Mouse (Mus musculus) limb, embryonic 13.5 days (tissue): ENCODE measurements around the gene Dio1. TPM values are rescaled to one million over a fixed set of nuclear protein-coding genes. Genes with fewer than 3 reads are reported as not detected.

ENCODE experiments used
- ATAC-seq: fragments of 200-750 bp; cut with Nextera tagmentation; 2 replicates; pipeline ENCODE4 v1.8.0; 2017; ENCODE audit warnings: low read depth, moderate number of reproducible peaks, moderate TSS enrichment; ENCODE audit not compliant: low FRiP score
- H3K27ac ChIP-seq: fragments of 300-500 bp; sonication (generic); 2 replicates; pipeline ENCODE4 v1.5.1; 2015; ENCODE audit warnings: inconsistent platforms, mild to moderate bottlenecking, moderate library complexity
- H3K27me3 ChIP-seq: fragments of 300-500 bp; sonication (generic); 2 replicates; pipeline ENCODE4 v1.6.1; 2015; ENCODE audit warnings: mild to moderate bottlenecking, inconsistent platforms
- H3K36me3 ChIP-seq: fragments of 300-500 bp; sonication (generic); 2 replicates; pipeline ENCODE4 v1.6.1; 2015; ENCODE audit warnings: inconsistent platforms, mild to moderate bottlenecking, moderate library complexity
- H3K4me1 ChIP-seq: fragments of 300-500 bp; sonication (generic); 2 replicates; pipeline ENCODE4 v1.6.1; 2015; ENCODE audit warnings: inconsistent platforms
- H3K4me2 ChIP-seq: fragments of 300-500 bp; sonication (generic); replicated peaks from 2 replicates; pipeline ENCODE4 v1.6.1; 2015; ENCODE audit warnings: inconsistent platforms, mild to moderate bottlenecking, moderate library complexity
- H3K4me3 ChIP-seq: fragments of 300-500 bp; sonication (generic); 2 replicates; pipeline ENCODE4 v1.5.1; 2015; ENCODE audit warnings: moderate library complexity, mild to moderate bottlenecking, inconsistent platforms
- H3K9ac ChIP-seq: fragments of 300-500 bp; sonication (generic); 2 replicates; pipeline ENCODE4 v1.6.1; 2015; ENCODE audit warnings: mild to moderate bottlenecking, inconsistent platforms
- H3K9me3 ChIP-seq: fragments of 300-500 bp; sonication (generic); 2 replicates; pipeline ENCODE4 v1.6.1; 2016; ENCODE audit warnings: inconsistent platforms
- WGBS: fragments of 180-500 bp; shearing (Covaris S2); methylation state at CpG from one replicate; pipeline ENCODE4 v1.1.7; 2015; 5-methylcytosine and 5-hydroxymethylcytosine counted together
- polyA plus RNA-seq: library from polyadenylated mRNA; unstranded; fragments of >200 nt; fragmentation: Nextera tagmentation; extraction: Ambion mirVana; gene quantifications from 2 replicates; pipeline ENCODE4 v1.2.1, GENCODE M21; 2015

Gene Dio1
- polyA plus RNA-seq, 1 experiment from 2014 or later, result not detected

DNA sequence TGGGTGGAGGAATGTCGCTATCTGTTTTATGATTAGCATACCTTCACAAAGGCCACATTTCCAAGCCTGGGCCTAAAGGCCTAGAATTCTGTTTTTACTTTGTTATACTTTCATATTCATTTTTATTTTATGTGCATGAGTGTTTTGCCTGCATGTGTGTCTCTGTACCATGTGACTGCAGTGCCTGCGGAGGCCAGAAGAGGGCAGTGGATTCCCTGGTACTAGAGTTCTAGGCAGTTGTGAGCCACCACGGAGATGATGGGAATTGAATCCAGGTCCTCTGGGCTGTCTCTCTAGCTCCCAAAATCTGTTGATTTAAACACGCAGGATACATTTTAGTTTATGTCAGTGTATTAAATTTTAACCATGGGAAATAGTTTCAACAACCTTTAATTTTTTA, 26.5 kb upstream of the Dio1 start:
- no peak overlapping the region for H3K9ac ChIP-seq
- no peak overlapping the region for H3K4me3 ChIP-seq
- no peak overlapping the region for H3K27ac ChIP-seq
- H3K4me1 ChIP-seq, result no peaks in the 10 kb centered on the region
- 95% methylated on average over 4 of the region's 4 CpGs for WGBS
- peaks cover 21% of the 10 kb centered on the region for H3K36me3 ChIP-seq
- 0 out of 2 replicates have a peak, but pooled peaks cover 9% of the 10 kb centered on the region for H3K9me3 ChIP-seq
- no peak overlapping the region for H3K4me2 ChIP-seq
- H3K27me3 ChIP-seq, result no peaks in the 10 kb centered on the region
- ATAC-seq, result no peak

DNA sequence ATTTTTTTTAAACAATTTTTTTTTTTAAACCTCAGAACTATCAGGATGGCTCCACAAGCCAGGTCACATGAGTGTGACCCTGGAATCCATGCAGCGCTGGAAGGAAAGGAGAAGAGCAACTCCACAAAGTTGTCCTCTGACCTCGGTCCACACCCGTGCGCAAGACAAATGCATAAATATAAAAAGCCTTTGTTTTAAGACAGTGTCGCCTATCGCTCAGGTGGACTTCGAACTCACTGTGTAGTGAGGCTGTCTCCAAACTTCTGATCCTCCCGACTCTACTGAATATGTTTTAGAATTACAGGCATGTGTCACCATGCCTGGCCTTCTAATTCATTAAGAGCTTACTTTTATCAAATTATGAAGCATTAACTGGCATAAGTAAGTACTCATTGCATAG, 21.6 kb upstream of the Dio1 start:
- H3K36me3 ChIP-seq, result peaks cover 42% of the 10 kb centered on the region
- H3K9ac ChIP-seq, result no peak overlapping the region
- H3K4me2 ChIP-seq, result no peak overlapping the region
- H3K27me3 ChIP-seq, result no peaks in the 10 kb centered on the region
- no peaks in the 10 kb centered on the region for H3K4me1 ChIP-seq
- no peak overlapping the region for H3K4me3 ChIP-seq
- 96% methylated on average over 8 of the region's 8 CpGs for WGBS
- H3K9me3 ChIP-seq, result 0 out of 2 replicates have a peak, but pooled peaks cover 7% of the 10 kb centered on the region
- H3K27ac ChIP-seq, result no peak overlapping the region
- ATAC-seq, result no peak

DNA sequence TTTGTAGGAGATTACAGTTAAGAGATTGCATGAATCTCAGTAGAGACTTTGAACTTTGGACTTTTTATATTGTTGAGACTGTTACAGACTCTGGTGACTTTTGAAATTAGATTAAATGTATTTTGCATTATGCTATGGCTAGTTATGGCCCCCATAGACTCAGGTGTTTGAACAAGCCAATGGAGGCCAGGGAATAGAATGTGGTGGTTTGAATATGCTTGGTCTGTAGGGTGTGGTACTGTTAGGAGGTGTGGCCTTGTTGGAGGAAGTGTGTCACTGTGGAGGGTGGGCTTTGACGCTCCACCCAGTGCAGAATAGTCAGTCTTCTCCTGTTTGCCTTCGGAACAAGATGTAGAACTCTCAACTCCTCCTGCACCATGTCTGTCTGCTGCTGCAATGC, 16.1 kb upstream of the Dio1 start:
- no peak overlapping the region for H3K27ac ChIP-seq
- peaks cover 81% of the 10 kb centered on the region for H3K36me3 ChIP-seq

DNA sequence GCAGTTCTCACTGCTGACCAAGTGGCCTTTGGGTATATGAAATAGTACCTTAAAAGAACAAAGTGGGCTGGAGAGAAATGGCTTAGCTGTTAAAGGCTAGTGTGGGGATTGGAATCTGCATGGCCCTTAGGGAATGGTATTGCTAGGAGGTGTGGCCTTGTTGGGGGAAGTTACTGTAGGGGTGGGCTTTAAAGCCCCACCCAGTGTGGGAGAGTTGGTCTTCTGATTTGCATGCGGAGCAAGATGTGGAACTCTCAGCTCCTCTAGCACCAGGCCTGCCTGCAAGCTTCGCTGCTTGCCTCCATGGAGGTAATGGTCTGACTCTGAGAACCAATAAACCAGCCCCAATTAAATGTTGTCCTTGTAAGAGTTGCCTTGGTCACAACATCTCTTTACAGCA, 14.1 kb upstream of the Dio1 start:
- no peak overlapping the region for H3K9ac ChIP-seq
- H3K36me3 ChIP-seq, result peaks cover 85% of the 10 kb centered on the region
- no peak overlapping the region for H3K4me2 ChIP-seq
- no peak overlapping the region for H3K4me3 ChIP-seq
- no peaks in the 10 kb centered on the region for H3K9me3 ChIP-seq
- no peaks in the 10 kb centered on the region for H3K27me3 ChIP-seq
- ATAC-seq, result no peak
- 56% methylated on average over 2 of the region's 2 CpGs for WGBS
- no peaks in the 10 kb centered on the region; the same call in 1 of the 2 replicates for H3K4me1 ChIP-seq
- H3K27ac ChIP-seq, result no peak overlapping the region

More for the DNA sequence above, 16.1 kb upstream of the Dio1 start:
- no peak overlapping the region for H3K9ac ChIP-seq
- no peak overlapping the region for H3K4me2 ChIP-seq
- no peak for ATAC-seq
- no peaks in the 10 kb centered on the region for H3K9me3 ChIP-seq
- WGBS, result 90% methylated on average over 2 of the region's 2 CpGs
- no peak overlapping the region for H3K4me3 ChIP-seq
- no peaks in the 10 kb centered on the region; the same call in 1 of the 2 replicates for H3K4me1 ChIP-seq
- no peaks in the 10 kb centered on the region for H3K27me3 ChIP-seq

DNA sequence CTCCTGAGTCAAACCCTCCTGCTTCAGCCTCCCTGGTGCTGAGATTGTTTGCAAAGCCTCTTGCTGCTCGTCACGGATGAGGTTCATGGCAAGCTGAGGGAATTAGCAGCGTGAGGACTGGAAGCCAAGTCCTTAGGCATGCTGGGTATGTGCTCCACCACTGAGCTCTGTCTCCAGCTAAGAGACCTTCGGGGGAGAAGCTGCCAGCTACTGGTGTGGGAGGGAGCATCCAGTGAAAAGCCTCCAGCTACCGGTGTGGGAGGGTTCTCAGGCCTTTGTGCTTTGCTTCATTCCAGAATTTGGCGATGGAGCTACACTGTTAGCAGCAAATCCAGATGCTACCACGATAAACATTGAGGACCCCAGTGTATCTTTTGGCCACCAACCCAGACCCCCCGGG, 11.7 kb upstream of the Dio1 start:
- WGBS, result 83% methylated on average over 8 of the region's 8 CpGs
- H3K4me3 ChIP-seq, result no peak overlapping the region
- peaks cover 74% of the 10 kb centered on the region for H3K36me3 ChIP-seq
- no peak overlapping the region for H3K9ac ChIP-seq
- H3K9me3 ChIP-seq, result no peaks in the 10 kb centered on the region
- no peak overlapping the region for H3K4me2 ChIP-seq
- no peak overlapping the region for H3K27ac ChIP-seq
- H3K4me1 ChIP-seq, result peaks cover 15% of the 10 kb centered on the region
- no peak for ATAC-seq
- no peaks in the 10 kb centered on the region for H3K27me3 ChIP-seq

DNA sequence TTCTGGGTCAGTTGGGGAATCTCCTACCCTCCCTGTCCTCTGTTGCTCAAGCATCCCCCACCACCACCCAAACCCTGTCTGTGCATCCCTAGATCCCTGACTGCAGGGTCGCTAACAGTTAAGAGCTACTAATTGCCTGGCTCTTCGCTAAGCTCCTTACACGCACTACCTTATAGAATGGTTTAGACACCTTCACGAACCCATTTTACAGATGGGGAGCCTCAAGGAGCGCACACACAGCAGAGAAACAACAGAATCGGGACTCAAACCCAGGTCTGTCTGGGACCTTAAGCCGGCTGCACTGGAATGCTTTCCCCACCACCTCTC, 7.5 kb upstream of the Dio1 start:
- peak overlapping the region; percentile 86 for H3K4me2 ChIP-seq
- H3K36me3 ChIP-seq, result peaks cover 35% of the 10 kb centered on the region
- 10% methylated on average over 7 of the region's 7 CpGs for WGBS
- no peaks in the 10 kb centered on the region for H3K27me3 ChIP-seq
- ATAC-seq, result no peak
- H3K27ac ChIP-seq, result no peak overlapping the region
- peak overlapping the region; percentile 70 for H3K9ac ChIP-seq
- H3K4me3 ChIP-seq, result peak overlapping the region; percentile 71
- no peaks in the 10 kb centered on the region for H3K9me3 ChIP-seq
- peaks cover 19% of the 10 kb centered on the region for H3K4me1 ChIP-seq

DNA sequence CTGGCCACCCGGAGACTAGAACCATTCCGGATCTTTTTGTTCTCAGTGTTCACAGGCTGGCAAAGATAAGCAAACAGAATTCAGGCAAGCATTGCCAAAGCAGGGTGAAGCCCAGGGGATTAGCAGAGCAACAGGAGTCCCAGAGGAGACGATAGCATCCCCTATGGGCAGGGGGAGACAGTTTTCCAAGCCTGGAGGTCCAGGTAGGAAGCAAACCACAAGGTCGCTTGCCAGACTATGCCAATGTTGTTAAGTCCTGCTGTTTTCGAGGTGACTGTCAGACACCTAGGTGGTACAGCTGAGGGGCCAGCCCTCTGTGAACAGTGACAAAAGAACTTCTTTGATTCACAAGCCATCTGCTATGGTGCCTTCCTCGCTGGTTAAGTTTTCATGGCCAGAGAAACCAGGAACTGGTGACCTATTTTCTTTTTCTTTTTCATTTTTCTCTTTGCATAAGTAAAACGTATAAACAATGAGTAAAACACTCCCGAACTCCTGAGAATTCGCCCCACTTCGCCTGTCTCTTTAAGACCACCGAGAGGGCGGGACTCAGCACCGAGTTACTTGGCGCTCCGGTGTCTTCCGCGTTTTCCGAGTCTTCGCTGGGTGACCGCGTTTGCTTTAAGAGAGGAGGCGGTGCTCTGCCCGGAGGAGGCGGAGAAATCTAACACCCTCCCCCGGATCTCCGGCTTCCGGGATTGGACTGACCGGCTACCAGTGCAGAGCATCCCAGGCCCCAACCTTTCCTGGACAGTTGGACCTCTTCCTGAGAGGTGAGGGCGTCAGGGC, 6.9 kb upstream of the Dio1 start, which contains the start of gene Yipf1:
Gene Yipf1 (plus strand): TSS at position 674 of the 789 bp plus-strand sequence.
- peak within 1 kb of the TSS; percentile 86 for H3K4me2 ChIP-seq
- H3K27ac ChIP-seq, result no peak within 1 kb of the TSS
- peak; percentile 92 for ATAC-seq
- H3K27me3 ChIP-seq, result no peaks in the 10 kb centered on the region
- peak within 1 kb of the TSS; percentile 71 for H3K4me3 ChIP-seq
- 2% methylated on average over 29 of the region's 29 CpGs for WGBS
- peaks cover 19% of the 10 kb centered on the region for H3K4me1 ChIP-seq
- no peaks in the 10 kb centered on the region for H3K9me3 ChIP-seq
- peak within 1 kb of the TSS; percentile 70 for H3K9ac ChIP-seq
- H3K36me3 ChIP-seq, result peaks cover 29% of the 10 kb centered on the region

DNA sequence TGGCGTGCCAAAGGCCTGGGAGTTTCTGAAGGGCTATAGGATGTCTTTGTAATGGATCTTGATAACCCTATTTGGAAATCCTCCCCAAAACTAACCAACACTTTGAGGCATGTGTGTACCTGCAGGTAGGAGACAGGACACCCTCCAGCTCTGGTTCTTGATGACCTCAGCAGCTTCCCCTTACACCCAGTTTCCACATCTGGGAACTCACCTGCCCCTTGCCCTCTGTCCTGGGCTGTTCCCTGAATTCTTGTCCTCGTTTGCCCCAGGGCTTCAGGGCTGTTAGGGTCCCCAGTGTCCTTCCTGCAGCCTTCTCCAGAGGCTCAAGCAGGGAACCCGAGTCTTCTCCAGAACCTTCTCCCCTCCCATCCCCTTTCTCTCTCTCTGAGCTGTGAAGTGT, 3.4 kb downstream of the Dio1 start:
- Histone ChIP-seq H3K9me3 (no peaks in the 10 kb centered on the region), H3K4me2 (no peak overlapping the region), H3K4me3 (no peak overlapping the region), H3K4me1 (peaks cover 9% of the 10 kb centered on the region; the same call in 1 of the 2 replicates), H3K9ac (no peak overlapping the region), H3K27ac (no peak overlapping the region), H3K36me3 (no peaks in the 10 kb centered on the region), H3K27me3 (peaks cover 10% of the 10 kb centered on the region; the same call in 1 of the 2 replicates)
- WGBS, result 61% methylated on average over 3 of the region's 3 CpGs
- ATAC-seq, result no peak

DNA sequence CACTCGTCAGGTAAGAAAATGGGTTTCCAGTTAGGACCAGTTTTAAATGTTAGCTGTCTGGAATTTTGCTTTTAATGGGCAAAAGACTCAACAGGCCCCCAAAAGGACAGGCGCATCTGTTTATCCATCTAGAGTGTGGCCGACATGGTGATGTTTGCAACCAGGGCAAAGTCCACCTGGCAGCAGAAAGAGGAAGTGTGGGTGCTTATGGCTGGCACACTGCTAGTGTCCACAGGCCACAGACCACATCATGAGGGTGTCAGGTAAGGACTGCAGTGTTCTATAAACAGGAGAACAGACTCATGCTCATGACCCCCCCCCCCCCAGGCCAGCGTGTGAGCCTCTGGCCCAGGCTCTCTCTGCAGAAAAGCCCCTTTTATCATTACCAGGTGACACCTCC, 4.1 kb downstream of the Dio1 start:
- no peak overlapping the region for H3K4me3 ChIP-seq
- WGBS, result 57% methylated on average over 4 of the region's 4 CpGs
- no peak overlapping the region for H3K9ac ChIP-seq
- ATAC-seq, result no peak
- H3K36me3 ChIP-seq, result no peaks in the 10 kb centered on the region
- H3K9me3 ChIP-seq, result no peaks in the 10 kb centered on the region
- peaks cover 10% of the 10 kb centered on the region; the same call in 1 of the 2 replicates for H3K27me3 ChIP-seq
- no peak overlapping the region for H3K4me2 ChIP-seq
- peaks cover 9% of the 10 kb centered on the region; the same call in 1 of the 2 replicates for H3K4me1 ChIP-seq
- no peak overlapping the region for H3K27ac ChIP-seq

DNA sequence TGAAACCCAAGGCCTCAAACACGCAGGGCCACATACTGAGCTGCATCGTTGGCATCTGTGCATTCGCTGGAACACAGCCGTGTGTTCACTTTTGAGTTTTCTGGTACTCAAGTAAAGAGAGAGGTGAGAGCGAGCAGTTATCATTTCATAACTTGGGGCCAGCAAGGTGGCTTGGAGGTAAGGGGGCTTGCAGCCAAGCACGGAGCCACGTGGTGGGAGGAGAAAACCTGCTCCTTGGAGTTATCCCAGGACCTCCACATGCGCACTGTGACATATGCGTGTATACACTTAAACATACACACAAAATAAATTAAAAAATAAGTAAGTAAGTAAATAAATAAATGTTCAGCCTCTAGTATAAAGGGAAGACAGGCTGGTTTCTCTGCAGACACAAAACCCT, 4.7 kb downstream of the Dio1 start:
- H3K9ac ChIP-seq, result no peak overlapping the region
- H3K36me3 ChIP-seq, result no peaks in the 10 kb centered on the region
- 86% methylated on average over 9 of the region's 9 CpGs for WGBS
- no peak overlapping the region for H3K4me3 ChIP-seq
- H3K27ac ChIP-seq, result no peak overlapping the region
- no peak overlapping the region for H3K4me2 ChIP-seq
- no peak for ATAC-seq
- peaks cover 10% of the 10 kb centered on the region; the same call in 1 of the 2 replicates for H3K27me3 ChIP-seq
- H3K9me3 ChIP-seq, result no peaks in the 10 kb centered on the region
- peaks cover 9% of the 10 kb centered on the region; the same call in 1 of the 2 replicates for H3K4me1 ChIP-seq

DNA sequence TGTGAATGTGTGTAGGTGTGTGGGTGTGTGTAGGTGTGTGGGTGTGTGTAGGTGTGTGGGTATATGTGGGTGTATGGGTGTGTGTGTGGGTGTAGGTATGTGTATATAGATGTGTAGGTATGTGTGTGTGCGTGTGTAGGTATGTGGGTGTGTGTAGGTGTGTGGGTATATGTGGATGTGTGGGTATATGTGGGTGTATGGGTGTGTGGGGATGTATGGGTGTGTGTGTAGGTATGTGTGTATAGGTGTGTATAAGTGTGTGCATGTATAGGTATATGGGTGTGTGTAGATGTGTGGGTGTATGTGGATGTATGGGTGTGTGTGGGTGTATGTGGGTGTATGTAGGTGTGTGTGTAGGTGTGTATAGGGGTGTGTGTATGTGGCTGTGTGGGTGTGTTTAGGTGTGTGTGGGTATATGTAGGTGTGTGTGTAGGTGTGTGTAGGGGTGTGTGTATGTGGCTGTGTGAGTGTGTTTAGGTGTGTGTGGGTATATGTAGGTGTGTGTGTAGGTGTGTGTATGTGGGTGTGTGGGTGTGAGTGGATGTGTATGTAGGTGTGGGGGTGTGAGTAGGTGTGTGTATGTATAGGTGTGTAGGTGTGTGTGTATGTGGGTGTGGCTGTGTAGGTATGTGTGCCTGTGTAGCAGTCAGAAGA, 5.9 kb downstream of the Dio1 start:
- H3K9me3 ChIP-seq, result no peaks in the 10 kb centered on the region
- H3K4me1 ChIP-seq, result 0 out of 2 replicates have a peak, but pooled peaks cover 4% of the 10 kb centered on the region
- no peaks in the 10 kb centered on the region for H3K36me3 ChIP-seq
- H3K27ac ChIP-seq, result no peak overlapping the region
- ATAC-seq, result no peak
- 0 out of 2 replicates have a peak, but pooled peaks cover 3% of the 10 kb centered on the region for H3K27me3 ChIP-seq
- 96% methylated on average over 1 of the region's 1 CpGs for WGBS
- no peak overlapping the region for H3K9ac ChIP-seq
- H3K4me3 ChIP-seq, result no peak overlapping the region
- no peak overlapping the region for H3K4me2 ChIP-seq

DNA sequence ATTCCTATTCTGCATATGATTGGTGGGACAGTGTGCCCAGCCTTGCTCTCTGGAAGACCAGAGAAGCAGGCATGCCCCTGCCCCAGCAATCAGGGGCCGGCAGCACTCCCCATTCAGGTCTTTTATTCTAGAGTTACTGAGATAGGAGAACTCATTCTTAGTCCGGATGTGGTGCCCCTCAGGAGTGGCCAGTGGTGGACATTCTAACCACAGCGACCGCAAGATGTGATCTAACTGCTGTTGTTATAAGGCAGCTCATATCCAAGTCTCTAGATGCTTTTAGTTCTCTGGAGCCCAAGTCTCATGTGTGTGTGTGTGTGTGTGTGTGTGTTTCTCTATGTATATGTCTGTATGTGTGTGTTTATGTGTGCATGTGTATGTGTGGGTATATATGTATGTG, 6.6 kb downstream of the Dio1 start:
- Histone ChIP-seq H3K9ac (no peak overlapping the region), H3K4me2 (no peak overlapping the region), H3K27ac (no peak overlapping the region), H3K4me3 (no peak overlapping the region), H3K27me3 (0 out of 2 replicates have a peak, but pooled peaks cover 3% of the 10 kb centered on the region), H3K36me3 (no peaks in the 10 kb centered on the region), H3K9me3 (no peaks in the 10 kb centered on the region), H3K4me1 (0 out of 2 replicates have a peak, but pooled peaks cover 4% of the 10 kb centered on the region)
- no peak for ATAC-seq
- 84% methylated on average over 4 of the region's 4 CpGs for WGBS
